Mouse (Mus musculus) liver, adult 10 weeks (tissue): ENCODE measurements around the gene Pigl. TPM values are rescaled to one million over a fixed set of nuclear protein-coding genes. Genes with fewer than 3 reads are reported as not detected.

Source experiments
- polyA plus RNA-seq: library from polyadenylated mRNA; stranded (reverse); fragments of 350-450 nt; fragmentation: Illumina TruSeq; extraction: RNeasy Lipid Tissue Mini Kit (QIAGEN cat#74804); gene quantifications from one replicate; pipeline ENCODE4 v1.2.3, GENCODE M21; 2014; ENCODE audit warnings: low read depth, low replicate concordance

The Pigl gene
- polyA plus RNA-seq, result 2.2 TPM

GRCm38 (mm10) chr11:62458276-62458724 lies at the start of gene Pigl, which contains the start of gene Ncor1:
TSS of gene Pigl (plus strand) at chr11:62458460.
TSS of gene Ncor1 (minus strand) at chr11:62458541.

DNA sequence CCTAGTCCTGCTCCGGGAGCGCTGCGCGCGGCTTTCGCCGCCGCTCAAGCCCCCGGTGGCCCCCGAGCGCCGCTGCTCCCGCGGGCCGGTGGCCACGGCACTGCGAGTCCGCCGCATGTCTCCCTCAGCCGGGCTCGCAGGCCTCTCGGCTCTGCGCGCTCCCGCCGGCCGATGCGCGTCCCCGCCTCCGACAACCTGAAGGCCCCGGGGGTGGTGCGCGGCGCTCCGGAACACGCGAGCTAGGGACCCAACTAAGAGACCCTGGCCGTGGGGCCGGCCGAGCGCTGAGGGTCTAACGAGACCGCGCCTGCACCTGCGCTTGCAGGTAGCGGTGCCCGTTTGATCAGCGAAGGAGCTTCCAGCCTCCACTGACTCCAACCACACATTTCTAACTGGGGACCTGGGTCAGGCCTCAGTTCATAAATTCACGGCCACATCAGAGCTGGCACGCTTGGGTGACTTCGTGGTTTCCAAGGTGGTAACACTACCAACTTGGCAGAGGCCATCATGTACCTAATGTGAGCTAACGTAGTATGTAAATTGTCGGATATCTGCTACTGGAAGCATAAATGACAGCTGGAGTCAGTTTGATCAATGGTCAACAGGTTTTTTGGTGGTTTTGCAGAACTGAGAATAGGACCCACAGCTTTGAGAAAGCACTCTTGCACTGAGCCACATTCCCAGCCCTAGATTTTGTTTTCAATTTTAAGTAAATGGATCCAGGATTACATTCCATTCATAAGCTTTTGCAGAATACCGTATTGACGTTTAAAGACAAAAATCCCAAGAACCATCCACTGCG lies 81.0 kb downstream of the Pigl start, which contains the start of gene Cenpv:
Gene Cenpv, minus strand, starts transcription at position 173 of the 802 bp plus-strand sequence.

GRCm38 (mm10) chr11:62550727-62551225 lies 92.5 kb downstream of the Pigl start, which contains the start of gene Ubb:
TSS of gene Ubb (plus strand) at chr11:62551171.

Other genes starting within 250 kb of the Pigl start
- gene Adora2b, start 209.5 kb upstream of the Pigl start, polyA plus RNA-seq, result not detected
- gene Zswim7, start 177.1 kb upstream of the Pigl start, polyA plus RNA-seq, result 6.4 TPM
- gene Ttc19, start 177.0 kb upstream of the Pigl start, polyA plus RNA-seq, result 31.5 TPM
- gene Ncor1, start 81 bp downstream of the Pigl start, polyA plus RNA-seq, result 59.1 TPM
- 18.1 TPM for gene Cenpv, start 80.8 kb downstream of the Pigl start, polyA plus RNA-seq
- gene Ubb, start 92.7 kb downstream of the Pigl start, polyA plus RNA-seq, result 54.0 TPM
- gene Trpv2, start 116.0 kb downstream of the Pigl start, polyA plus RNA-seq, result not detected
- gene Lrrc75a, start 190.1 kb downstream of the Pigl start, polyA plus RNA-seq, result 0.45 TPM
- 2.1 TPM for gene Mmgt2, start 190.2 kb downstream of the Pigl start, polyA plus RNA-seq